Mouse (Mus musculus) cortical plate, adult 2 months (tissue): ENCODE measurements around the gene Fbxl16.

Experiments
- CTCF ChIP-seq: fragments of 200-500 bp; IDR thresholded peaks from 2 replicates; pipeline ENCODE4 v1.5.1; 2011; ENCODE audit warnings: mild to moderate bottlenecking, control low read depth, low read length; ENCODE audit not compliant: insufficient read depth; ENCODE audit errors: extremely low read depth
- POLR2A ChIP-seq: fragments of 200-500 bp; IDR thresholded peaks from 2 replicates; pipeline ENCODE4 v1.6.1; 2011; ENCODE audit warnings: mild to moderate bottlenecking, low read length, control low read depth; ENCODE audit not compliant: insufficient read depth; ENCODE audit errors: extremely low read depth

GRCm38 (mm10) chr17:25860229-25860628 is 51.3 kb downstream of the Fbxl16 start:
- TF ChIP-seq POLR2A (no peak), CTCF (no peak)
